Mouse (Mus musculus): ENCODE results near the gene Ugt1a6b.
A peak's percentile ranks its signal among the peaks of the same experiment; 100 is the strongest.
"Not testable (repeated sequence)": the region's sequence is repeated elsewhere in the genome, so short reads cannot be mapped to it uniquely, and the experiment has no call there.

Ugt1a6b gene

GRCm38 (mm10) chr1:88199996-88200395, 96.9 kb downstream of the Ugt1a6b start:
- DNase-seq (ENCODE audit: low read depth), result no peak

DNA sequence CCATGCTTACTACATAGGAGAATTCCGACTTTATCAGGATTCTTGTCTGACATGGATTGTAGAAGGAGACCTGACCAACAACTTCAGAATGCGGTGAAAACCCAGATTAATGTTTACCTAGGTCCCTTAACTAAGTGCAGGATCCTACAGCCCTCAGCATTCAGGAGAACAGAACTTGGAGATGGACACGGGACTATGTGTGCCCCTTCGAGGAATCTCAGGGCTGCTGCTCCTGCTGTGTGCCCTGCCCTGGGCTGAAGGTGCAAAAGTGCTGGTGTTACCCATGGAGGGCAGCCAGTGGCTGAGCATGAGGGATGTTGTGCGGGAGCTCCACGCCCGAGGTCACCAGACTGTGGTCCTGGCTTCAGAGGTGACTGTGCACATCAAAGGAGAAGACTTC, 97.4 kb downstream of the Ugt1a6b start, which contains the start of gene Ugt1a2:
TSS of gene Ugt1a2 (plus strand) at position 146 of the 400 bp plus-strand sequence.
- no peak for DNase-seq (ENCODE audit: low read depth)

DNA sequence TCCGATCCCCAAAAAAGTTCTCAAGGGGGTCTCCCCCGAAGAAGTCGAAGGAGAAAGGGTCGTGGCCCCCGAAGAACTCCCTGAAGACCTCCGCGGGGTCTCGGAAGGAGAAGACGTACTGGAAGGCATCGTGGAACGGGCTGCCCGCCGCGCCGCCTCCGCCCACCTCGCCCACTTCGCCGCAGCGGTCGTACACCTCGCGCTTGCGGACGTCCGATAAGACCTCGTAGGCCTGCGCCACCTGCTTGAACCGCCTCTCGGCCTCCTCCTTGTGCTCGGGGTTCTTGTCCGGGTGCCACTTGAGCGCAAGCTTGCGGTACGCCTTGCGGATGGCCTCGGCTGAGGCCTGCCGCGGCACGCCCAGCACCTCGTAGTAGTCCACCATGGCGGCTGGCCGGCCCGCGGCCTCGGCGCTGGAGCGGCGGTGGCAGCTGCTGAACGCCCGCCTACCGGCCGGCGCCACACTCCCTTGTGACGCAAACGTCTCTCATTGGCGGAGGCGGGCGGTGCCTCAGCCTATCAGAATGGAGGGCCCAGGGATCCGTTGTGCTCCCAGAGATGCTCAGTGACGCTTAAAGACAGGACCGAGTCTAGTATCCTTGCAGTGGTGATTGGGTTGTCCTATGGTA, 102.4 kb downstream of the Ugt1a6b start, which contains the start of gene Dnajb3:
TSS of gene Dnajb3 (minus strand) at position 489 of the 629 bp plus-strand sequence.
- peak; percentile 64 for DNase-seq (ENCODE audit: low read depth)

GRCm38 (mm10) chr1:88206843-88207479, 103.9 kb downstream of the Ugt1a6b start:
- DNase-seq (ENCODE audit: low read depth), result no peak

- DNase-seq (ENCODE audit: low read depth), result peak; percentile 5
These were observed 108.8 kb downstream of the Ugt1a6b start, which contains the start of gene Ugt1a1 for GRCm38 (mm10) chr1:88211812-88212211. Ugt1a1 (plus strand) TSS chr1:88211959.

- DNase-seq (ENCODE audit: low read depth), result peak; percentile 5
These were observed 109.4 kb downstream of the Ugt1a6b start for GRCm38 (mm10) chr1:88212341-88213045.

- peak; percentile 6 for DNase-seq (ENCODE audit: low read depth)
These were observed 110.0 kb downstream of the Ugt1a6b start for GRCm38 (mm10) chr1:88213061-88213460.

DNA sequence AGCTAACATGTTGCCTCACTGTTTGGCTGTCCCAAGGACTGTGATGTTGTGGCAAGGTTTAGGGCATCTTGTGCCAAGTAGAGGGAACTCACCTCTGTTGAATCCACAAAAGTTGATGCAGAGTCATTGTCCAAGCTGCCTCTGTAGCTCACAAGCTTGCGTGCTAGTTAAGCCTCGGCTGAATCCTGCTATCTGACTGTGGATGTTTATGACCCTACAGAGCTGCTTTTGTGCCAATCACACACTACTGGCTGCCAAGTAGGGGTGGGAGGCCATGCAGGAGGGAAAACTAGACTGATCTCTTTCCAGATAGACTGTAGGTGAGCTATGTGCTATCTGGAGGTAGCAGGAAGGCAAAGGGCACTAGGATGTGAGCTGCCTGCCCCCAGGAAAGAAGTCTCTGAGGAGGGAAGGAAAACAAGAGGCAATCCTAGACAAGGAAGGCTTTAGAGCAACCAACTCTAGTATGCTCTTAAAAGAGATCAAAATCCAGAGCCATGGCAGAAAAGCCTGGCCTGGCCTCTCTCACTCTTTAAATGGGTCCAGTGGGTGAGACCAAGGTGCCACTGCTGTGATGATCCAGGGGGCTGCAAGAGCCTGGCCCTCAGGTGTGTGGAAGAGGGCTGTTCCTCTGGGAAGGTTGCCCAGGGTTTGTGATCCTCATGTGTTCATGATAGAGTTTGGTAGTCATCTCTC, 110.9 kb downstream of the Ugt1a6b start:
- peak; percentile 13 for DNase-seq (ENCODE audit: low read depth)

GRCm38 (mm10) chr1:88214462-88214952, 111.5 kb downstream of the Ugt1a6b start:
- DNase-seq (ENCODE audit: low read depth), result peak; percentile 11

DNA sequence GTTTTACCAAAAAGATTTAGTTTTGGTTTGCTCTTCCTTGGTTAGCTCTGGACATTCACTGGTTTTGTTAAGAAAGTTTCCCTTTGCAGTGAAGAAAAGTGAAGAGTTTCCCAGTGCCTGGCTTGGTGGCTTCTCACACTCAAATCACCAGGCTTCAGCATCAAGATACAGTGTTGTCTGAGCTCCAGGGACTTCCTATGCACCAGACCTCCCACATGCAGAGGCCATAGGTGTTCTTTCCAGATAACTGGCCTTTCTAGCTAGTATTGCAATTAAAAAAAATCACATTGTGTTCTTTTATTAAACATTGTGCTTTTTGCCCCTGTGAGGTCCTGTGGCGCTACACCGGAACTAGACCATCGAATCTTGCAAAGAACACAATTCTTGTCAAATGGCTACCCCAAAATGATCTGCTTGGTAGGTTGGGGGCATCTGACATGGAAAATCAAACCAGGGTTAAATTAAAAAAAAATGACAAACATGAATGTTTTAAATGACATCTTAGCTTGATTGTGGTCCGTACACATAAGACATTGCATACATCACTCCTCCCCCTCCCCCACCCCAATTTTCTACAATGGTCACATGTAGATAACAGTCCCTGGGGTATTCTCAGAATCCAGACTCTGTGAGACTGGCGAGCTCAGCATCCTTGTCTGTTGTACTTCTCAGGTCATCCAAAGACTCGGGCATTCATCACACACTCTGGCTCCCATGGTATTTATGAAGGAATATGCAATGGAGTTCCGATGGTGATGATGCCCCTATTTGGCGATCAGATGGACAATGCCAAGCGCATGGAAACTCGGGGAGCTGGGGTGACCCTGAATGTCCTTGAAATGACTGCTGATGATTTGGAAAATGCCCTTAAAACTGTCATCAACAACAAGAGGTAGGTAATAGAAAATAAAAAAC, 112.7 kb downstream of the Ugt1a6b start:
- peak; percentile 5 for DNase-seq (ENCODE audit: low read depth)

- DNase-seq (ENCODE audit: low read depth), result no peak
These were observed 113.5 kb downstream of the Ugt1a6b start for GRCm38 (mm10) chr1:88216551-88216950.

GRCm38 (mm10) chr1:88217144-88217543, 114.1 kb downstream of the Ugt1a6b start:
- peak; percentile 11 for DNase-seq (ENCODE audit: low read depth)

- DNase-seq (ENCODE audit: low read depth), result peak; percentile 7
These were observed 114.5 kb downstream of the Ugt1a6b start for GRCm38 (mm10) chr1:88217576-88217975.

DNA sequence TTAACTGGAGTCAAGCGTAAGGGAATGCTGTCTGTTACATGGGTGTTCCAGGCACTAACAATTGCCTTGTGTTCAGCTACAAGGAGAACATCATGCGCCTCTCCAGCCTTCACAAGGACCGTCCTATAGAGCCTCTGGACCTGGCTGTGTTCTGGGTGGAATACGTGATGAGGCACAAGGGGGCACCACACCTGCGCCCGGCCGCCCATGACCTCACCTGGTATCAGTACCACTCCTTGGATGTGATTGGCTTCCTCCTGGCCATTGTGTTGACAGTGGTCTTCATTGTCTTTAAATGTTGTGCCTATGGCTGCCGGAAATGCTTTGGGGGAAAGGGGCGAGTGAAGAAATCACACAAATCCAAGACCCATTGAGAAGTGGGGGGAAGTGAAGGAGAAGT, 115.0 kb downstream of the Ugt1a6b start:
- DNase-seq (ENCODE audit: low read depth), result peak; percentile 2

DNA sequence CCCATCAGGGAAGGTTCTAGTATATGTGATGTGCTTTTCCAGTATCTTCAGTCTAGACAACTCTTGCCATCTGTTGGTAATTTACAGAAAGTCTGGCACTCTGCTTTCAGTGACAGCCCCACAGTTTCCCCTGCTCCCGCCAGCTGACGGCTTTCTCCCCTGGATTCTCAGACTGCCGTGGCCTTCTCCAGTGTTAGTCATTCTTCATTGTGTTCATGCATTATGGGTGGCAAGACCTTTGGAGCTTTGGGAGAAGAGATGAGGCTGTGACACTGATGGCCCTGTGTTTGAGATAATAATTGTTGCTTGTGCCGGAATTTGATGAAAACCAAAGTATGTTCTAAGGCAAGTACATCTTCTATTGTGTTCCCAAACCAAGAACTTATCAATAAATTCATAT, 115.5 kb downstream of the Ugt1a6b start:
- DNase-seq (ENCODE audit: low read depth), result no peak

DNA sequence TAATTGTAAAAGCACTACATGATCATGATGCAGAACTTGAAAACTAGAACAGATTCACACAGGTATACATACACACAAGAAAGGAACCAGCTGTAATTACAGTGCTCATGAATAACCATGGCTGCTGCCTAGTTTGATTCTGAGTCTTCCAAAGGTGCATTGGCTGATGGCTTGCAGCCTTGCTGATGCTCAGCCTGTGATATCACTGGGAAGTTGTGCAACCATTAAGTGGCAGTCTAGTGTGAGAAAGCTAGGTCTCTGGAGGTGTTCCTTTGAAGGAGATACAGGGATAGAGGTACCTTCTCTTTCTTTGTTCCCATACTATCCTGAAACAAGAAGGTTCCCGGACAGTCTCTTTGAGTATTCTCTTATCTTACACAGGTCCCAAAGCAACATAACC, 116.0 kb downstream of the Ugt1a6b start:
- no peak for DNase-seq (ENCODE audit: low read depth)

- no peak for DNase-seq (ENCODE audit: low read depth)
These were observed 117.3 kb downstream of the Ugt1a6b start for GRCm38 (mm10) chr1:88220336-88220735.

DNA sequence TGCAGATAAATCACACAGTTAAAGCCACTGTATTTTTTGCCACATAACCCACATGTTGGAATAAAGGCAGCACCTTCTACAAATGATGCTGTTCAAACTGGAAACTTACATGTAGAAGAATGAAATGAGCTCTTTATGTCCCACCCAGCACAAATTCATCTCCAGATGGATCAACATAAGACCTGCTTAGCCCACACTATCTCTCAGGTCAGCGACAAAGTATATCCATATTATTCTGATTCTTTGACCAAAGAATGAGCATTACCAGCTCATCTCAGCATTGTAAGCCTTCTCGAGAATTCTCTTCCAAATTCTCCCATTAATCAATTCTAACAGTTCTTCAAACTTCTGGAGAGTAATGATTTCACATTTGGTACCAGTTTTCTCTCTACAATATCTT, 119.2 kb downstream of the Ugt1a6b start:
- no peak for DNase-seq (ENCODE audit: low read depth)

DNA sequence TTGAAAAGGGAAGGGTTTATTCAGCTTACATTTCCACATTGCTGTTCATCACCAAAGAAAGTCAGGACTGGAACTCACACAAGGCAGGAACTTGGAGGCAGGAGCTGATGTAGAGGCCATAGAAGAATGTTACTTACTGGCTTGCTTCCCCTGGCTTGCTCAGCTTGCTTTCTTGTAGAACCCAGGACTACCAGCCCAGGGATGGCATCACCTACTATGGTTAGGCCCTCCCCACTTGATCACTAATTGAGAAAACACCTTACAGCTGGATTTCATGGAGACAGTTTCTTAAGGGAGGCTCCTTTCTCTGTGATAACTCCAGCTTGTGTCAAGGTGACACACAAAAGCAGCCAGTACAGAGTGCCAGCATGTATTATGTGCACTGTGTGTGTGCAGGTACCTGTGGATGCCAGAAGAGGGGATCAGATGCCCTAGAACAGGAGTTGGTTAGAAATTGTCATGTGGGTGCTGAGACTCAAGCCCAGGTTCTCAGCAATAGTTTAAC, 120.0 kb downstream of the Ugt1a6b start:
- not testable (repeated sequence) for DNase-seq (ENCODE audit: low read depth)

DNA sequence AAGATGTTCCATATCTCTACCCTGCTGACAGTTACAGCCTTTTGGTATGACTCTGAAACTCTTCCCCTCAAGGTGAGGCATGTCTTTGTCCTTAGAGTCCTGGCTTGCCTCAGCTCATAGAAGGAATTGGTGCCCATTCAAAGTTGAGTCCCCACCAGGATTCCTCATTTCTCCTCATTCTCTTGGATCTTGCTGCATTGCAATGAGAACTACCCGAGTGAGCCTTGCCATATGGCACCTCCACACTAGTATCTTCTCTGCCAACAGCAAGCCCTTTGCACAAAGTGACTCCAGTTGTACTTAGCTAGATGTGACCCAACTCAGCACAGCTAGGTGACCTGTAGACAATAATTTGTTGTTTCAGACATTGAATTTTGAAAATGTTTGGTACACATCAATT, 120.5 kb downstream of the Ugt1a6b start:
- no peak for DNase-seq (ENCODE audit: low read depth)
